Mouse (Mus musculus) embryonic facial prominence, embryonic 14.5 days (tissue): ENCODE results near the gene Gpr180. TPM values are rescaled to one million over a fixed set of nuclear protein-coding genes. Genes with fewer than 3 reads are reported as not detected.

Source experiments
- ATAC-seq: fragments of 200-750 bp; cut with Nextera tagmentation; 2 replicates; pipeline ENCODE4 v1.8.0; 2017; ENCODE audit warnings: low read depth, moderate number of reproducible peaks, moderate TSS enrichment
- DNase-seq: peaks from one replicate; pipeline ENCODE4 v3.0.0-alpha.2; 2015; ENCODE audit warnings: low spot score
- H3K27ac ChIP-seq: fragments of 300-500 bp; sonication (generic); replicated peaks from 2 replicates; pipeline ENCODE4 v1.5.1; 2014; ENCODE audit warnings: low read depth, mild to moderate bottlenecking, low read length, moderate library complexity
- H3K27me3 ChIP-seq: fragments of 300-500 bp; sonication (generic); replicated peaks from 2 replicates; pipeline ENCODE4 v1.6.1; 2014; ENCODE audit warnings: low read length; ENCODE audit not compliant: control insufficient read depth, insufficient read depth
- H3K36me3 ChIP-seq: fragments of 300-500 bp; sonication (generic); 2 replicates; pipeline ENCODE4 v1.6.1; 2014; ENCODE audit warnings: low read length, mixed read lengths; ENCODE audit not compliant: control insufficient read depth, insufficient read depth
- H3K4me1 ChIP-seq: fragments of 300-500 bp; sonication (generic); 2 replicates; pipeline ENCODE4 v1.6.1; 2014; ENCODE audit warnings: antibody characterized with exemption, low read length; ENCODE audit not compliant: control insufficient read depth, insufficient read depth
- H3K4me2 ChIP-seq: fragments of 300-500 bp; sonication (generic); 2 replicates; pipeline ENCODE4 v1.6.1; 2014; ENCODE audit warnings: low read depth, mild to moderate bottlenecking, low read length, moderate library complexity, mixed read lengths
- H3K4me3 ChIP-seq: fragments of 300-500 bp; sonication (generic); 2 replicates; pipeline ENCODE4 v1.5.1; 2014; ENCODE audit warnings: low read depth, mild to moderate bottlenecking, low read length
- H3K9ac ChIP-seq: fragments of 300-500 bp; sonication (generic); 2 replicates; pipeline ENCODE4 v1.6.1; 2014; ENCODE audit warnings: low read depth, mild to moderate bottlenecking, low read length, moderate library complexity, mixed read lengths
- H3K9me3 ChIP-seq: fragments of 300-500 bp; sonication (generic); 2 replicates; pipeline ENCODE4 v1.6.1; 2016; ENCODE audit warnings: low read length; ENCODE audit not compliant: control insufficient read depth
- WGBS: fragments of 180-500 bp; shearing (Covaris S2); extraction: QIAGEN DNeasy Blood & Tissue Kit; methylation state at CpG from one replicate; pipeline ENCODE4 v1.1.7; 2014; 5-methylcytosine and 5-hydroxymethylcytosine counted together
- polyA plus RNA-seq: library from polyadenylated mRNA; unstranded; fragments of >200 nt; fragmentation: Nextera tagmentation; extraction: Ambion mirVana; gene quantifications from 2 replicates; pipeline ENCODE4 v1.2.1, GENCODE M21; 2014

Gpr180 gene
- polyA plus RNA-seq, 1 experiment from 2014 or later = 91.1 TPM

DNA sequence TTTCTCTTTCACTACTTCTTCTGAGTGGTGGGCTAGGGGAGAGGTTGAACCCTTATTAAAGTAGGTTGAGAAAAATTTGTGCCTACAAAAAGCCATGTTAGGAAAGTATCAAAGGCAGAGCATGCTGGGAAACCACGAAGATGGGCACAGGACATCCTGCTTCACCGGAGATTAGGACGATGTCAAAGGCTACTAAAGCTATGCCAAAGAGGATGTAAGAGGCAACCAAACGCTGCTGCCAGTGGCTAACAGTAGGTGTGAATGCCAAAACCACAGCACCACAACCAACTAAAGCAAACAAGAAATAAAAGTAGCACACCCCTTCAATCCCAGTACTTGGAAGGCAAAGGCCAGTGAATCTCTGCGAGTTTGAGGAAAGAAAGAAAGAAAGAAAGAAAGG, 12.8 kb upstream of the Gpr180 start:
- Histone ChIP-seq H3K4me1 (no peaks in the 10 kb centered on the region), H3K36me3 (peaks cover 82% of the 10 kb centered on the region), H3K27ac (no peak overlapping the region), H3K4me3 (no peak overlapping the region), H3K9me3 (no peaks in the 10 kb centered on the region), H3K27me3 (no peaks in the 10 kb centered on the region), H3K9ac (no peak overlapping the region), H3K4me2 (no peak overlapping the region)
- ATAC-seq = no peak
- DNase-seq = no peak
- 85% methylated on average over 5 of the region's 5 CpGs for whole genome bisulfite sequencing

DNA sequence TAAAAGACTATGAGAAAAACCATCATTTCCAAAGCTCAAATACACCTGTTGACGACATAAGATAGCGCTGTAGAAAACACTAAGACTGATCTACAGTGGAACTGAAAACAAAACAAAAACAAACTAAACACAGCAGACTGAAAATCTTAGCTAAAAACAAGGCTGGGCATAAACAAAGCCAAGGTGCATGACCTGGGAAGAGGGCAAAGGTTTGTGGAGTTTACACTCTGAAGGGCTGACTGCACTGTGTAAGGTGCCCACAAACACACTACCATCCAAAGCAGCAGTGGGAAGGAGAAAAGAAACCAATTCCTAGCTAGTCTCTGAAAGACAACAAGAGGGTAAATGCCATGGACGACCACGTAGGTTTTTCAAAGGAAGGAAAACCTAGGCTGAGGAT, 12.2 kb upstream of the Gpr180 start:
- DNase-seq (no peak), ATAC-seq (no peak)
- WGBS = 91% methylated on average over 4 of the region's 4 CpGs
- H3K4me2 ChIP-seq = no peak overlapping the region
- H3K9me3 ChIP-seq = no peaks in the 10 kb centered on the region
- peaks cover 81% of the 10 kb centered on the region for H3K36me3 ChIP-seq
- H3K9ac ChIP-seq = no peak overlapping the region
- no peak overlapping the region for H3K27ac ChIP-seq
- H3K4me3 ChIP-seq = no peak overlapping the region
- no peaks in the 10 kb centered on the region for H3K4me1 ChIP-seq
- H3K27me3 ChIP-seq = no peaks in the 10 kb centered on the region

DNA sequence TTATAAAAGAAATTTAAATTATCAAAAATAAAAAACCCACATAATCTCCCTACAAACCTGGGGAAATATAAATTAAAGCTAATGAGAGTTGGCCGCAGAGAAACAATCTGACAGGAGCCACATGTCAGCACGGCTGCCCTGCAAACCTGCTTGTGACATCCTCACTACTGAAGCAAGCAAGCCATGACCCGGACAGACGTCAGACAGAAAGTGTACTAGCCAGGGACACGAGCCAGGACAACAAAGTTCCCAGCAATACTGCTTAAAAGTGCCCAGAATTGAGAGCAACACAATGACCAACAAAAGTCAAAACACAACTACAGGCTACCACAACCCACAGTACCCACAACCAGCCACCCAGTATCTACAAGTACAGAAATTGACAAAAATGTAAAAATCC, 10.7 kb upstream of the Gpr180 start:
- WGBS = 92% methylated on average over 5 of the region's 5 CpGs
- no peak overlapping the region for H3K4me3 ChIP-seq
- no peak for DNase-seq
- no peak overlapping the region for H3K4me2 ChIP-seq
- no peaks in the 10 kb centered on the region for H3K9me3 ChIP-seq
- no peak for ATAC-seq
- no peak overlapping the region for H3K27ac ChIP-seq
- peaks cover 70% of the 10 kb centered on the region for H3K36me3 ChIP-seq
- peaks cover 1% of the 10 kb centered on the region for H3K4me1 ChIP-seq
- H3K27me3 ChIP-seq = no peaks in the 10 kb centered on the region
- no peak overlapping the region for H3K9ac ChIP-seq

DNA sequence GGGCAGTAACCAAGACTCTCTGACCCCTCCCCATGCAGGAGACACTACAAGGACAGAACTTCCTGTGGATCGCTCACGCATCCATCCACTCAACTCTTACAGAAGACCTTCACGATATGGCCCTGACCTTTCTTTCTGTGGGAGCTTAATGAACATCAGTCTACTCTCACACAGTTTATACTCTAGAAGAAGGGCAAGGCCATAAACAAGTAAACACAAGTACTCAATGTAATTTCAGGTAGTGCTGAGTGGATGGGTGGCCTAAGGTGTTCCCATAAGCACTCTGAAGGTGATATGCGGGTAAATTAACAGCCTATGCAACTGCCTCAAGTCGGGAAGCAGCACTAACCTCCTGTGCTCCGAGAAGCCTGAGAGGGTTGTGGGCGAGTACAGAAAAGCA, 5.5 kb upstream of the Gpr180 start:
- ATAC-seq = no peak
- WGBS = 78% methylated on average over 7 of the region's 7 CpGs
- peak overlapping the region; percentile 83 for H3K9ac ChIP-seq

DNA sequence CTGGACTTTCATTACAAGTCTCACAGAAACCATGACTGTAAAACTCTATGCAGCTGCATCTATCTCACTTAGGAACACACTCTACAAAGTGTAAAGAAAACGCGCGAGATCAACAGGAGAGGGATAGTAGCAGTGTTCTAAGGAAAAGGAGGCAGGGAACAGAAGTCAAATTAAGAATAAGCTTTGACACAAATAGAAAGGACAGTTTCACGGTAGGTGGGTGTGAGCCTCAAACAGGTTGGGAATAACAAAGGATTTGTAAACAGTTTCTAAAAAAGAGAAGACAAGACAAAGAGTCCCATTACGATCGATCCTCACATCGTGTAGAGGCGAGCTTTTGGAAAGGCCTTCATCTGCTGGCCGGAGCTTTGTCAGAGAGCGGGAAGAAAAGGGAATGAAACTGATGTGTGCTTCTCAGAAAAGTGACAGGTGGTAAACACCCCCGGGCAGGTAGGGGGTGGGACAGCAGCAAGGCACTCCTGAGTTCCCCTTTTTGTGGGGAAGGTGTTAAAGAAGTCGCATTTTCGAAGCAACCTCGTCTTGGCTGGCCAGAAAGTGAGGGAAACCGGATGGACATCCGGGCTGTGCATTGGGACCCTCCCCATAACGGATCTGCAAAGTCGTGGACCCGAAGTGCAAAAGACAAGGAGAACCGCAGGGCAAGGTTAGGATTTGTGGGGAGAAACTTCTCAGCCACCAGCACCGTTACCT, 4.9 kb upstream of the Gpr180 start:
- H3K36me3 ChIP-seq = peaks cover 28% of the 10 kb centered on the region
- 0 out of 2 replicates have a peak overlapping the region, but pooled peaks have one; percentile 7 for H3K27ac ChIP-seq
- DNase-seq = no peak
- H3K27me3 ChIP-seq = no peaks in the 10 kb centered on the region
- ATAC-seq = peak; percentile 4; the same call in 1 of the 2 replicates
- peak overlapping the region; percentile 65 for H3K4me3 ChIP-seq
- 12% methylated on average over 21 of the region's 21 CpGs for WGBS
- H3K4me1 ChIP-seq = peaks cover 9% of the 10 kb centered on the region
- no peaks in the 10 kb centered on the region for H3K9me3 ChIP-seq
- H3K4me2 ChIP-seq = peak overlapping the region; percentile 84
- H3K9ac ChIP-seq = peak overlapping the region; percentile 83

More for the DNA sequence above, 5.5 kb upstream of the Gpr180 start:
- Histone ChIP-seq H3K9me3 (no peaks in the 10 kb centered on the region), H3K27me3 (no peaks in the 10 kb centered on the region), H3K4me3 (peak overlapping the region; percentile 65), H3K4me1 (peaks cover 9% of the 10 kb centered on the region), H3K4me2 (peak overlapping the region; percentile 84), H3K36me3 (peaks cover 35% of the 10 kb centered on the region), H3K27ac (no peak overlapping the region)
- DNase-seq = no peak

DNA sequence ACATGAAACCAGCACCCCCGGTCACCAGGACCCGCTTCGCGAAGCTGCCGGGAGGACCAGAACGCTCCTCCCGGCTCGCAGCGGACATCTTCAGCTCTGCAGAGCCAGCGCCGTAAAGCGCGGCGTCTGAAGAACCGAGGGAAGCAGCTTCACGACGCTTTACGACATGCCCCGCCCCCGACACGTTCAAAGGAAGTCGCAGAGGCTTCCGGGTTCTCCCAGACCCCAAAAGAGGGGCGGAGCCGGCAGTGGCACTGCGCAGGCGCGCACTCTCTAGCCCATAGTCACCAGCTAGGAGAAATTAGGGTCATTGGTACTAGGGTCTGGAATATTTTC, 4.3 kb upstream of the Gpr180 start, which contains the start of gene Tgds:
TSS of gene Tgds (minus strand) at position 114 of the 336 bp plus-strand sequence.
- Histone ChIP-seq H3K4me1 (peaks cover 9% of the 10 kb centered on the region), H3K4me3 (peak within 1 kb of the TSS; percentile 65), H3K36me3 (peaks cover 24% of the 10 kb centered on the region), H3K9me3 (no peaks in the 10 kb centered on the region), H3K4me2 (peak within 1 kb of the TSS; percentile 84), H3K27me3 (no peaks in the 10 kb centered on the region), H3K9ac (peak within 1 kb of the TSS; percentile 83), H3K27ac (0 out of 2 replicates have a peak within 1 kb of the TSS, but pooled peaks have one; percentile 7)
- DNase-seq (peak; percentile 100), ATAC-seq (peak; percentile 72)
- 0% methylated on average over 28 of the region's 28 CpGs for WGBS

DNA sequence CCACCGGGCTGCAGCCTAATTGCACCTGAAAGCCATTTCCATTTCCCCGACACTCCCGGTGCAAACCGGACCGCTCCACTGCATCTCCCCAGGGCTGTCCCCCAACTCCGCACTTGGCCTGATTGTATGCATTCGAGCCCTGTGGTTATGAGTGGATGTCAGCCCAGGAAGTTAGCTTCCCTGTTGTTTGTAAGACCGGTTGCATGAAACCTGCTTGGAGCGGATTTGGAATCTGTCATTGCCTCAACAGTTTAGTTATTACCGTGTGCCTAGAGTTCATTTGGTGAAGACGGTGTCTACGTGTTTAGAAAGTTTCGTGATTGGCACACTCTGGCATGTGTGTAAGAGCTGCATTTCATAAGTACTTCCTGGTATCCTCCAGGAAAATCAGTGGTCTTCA, 529 bp downstream of the Gpr180 start:
- H3K4me1 ChIP-seq = peaks cover 3% of the 10 kb centered on the region; the same call in 1 of the 2 replicates
- peak overlapping the region; percentile 80 for H3K4me2 ChIP-seq
- peak overlapping the region; percentile 91 for H3K9ac ChIP-seq
- no peaks in the 10 kb centered on the region for H3K9me3 ChIP-seq
- H3K27me3 ChIP-seq = no peaks in the 10 kb centered on the region
- DNase-seq (peak; percentile 55), ATAC-seq (peak; percentile 13)
- WGBS = 1% methylated on average over 13 of the region's 13 CpGs
- peak overlapping the region; percentile 69 for H3K27ac ChIP-seq
- peak overlapping the region; percentile 92 for H3K4me3 ChIP-seq
- peaks cover 28% of the 10 kb centered on the region for H3K36me3 ChIP-seq

DNA sequence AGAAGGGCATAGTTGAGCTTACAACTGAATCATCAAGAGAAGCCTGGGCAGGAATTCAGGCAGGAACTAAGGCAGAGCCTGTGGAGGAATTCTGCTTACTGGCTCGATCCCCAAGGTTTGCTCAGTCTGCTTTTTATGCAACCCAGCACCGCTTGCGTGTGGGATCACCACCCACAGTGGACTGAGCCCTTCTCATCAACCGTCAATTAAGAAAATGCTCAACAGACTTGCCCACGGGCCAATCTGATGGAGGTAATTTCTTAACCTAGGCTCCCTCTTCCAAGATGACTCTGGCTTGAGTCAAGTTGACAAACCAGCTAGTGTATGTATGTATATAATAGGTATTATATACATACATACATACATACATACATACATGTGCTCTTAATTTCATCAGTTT, 5.3 kb downstream of the Gpr180 start:
- 93% methylated on average over 5 of the region's 5 CpGs for WGBS
- H3K27me3 ChIP-seq = no peaks in the 10 kb centered on the region
- no peaks in the 10 kb centered on the region for H3K9me3 ChIP-seq
- H3K4me1 ChIP-seq = no peaks in the 10 kb centered on the region
- no peak overlapping the region for H3K9ac ChIP-seq
- H3K36me3 ChIP-seq = peaks cover 38% of the 10 kb centered on the region
- no peak overlapping the region for H3K27ac ChIP-seq
- DNase-seq (no peak), ATAC-seq (no peak)
- no peak overlapping the region for H3K4me2 ChIP-seq
- no peak overlapping the region for H3K4me3 ChIP-seq

DNA sequence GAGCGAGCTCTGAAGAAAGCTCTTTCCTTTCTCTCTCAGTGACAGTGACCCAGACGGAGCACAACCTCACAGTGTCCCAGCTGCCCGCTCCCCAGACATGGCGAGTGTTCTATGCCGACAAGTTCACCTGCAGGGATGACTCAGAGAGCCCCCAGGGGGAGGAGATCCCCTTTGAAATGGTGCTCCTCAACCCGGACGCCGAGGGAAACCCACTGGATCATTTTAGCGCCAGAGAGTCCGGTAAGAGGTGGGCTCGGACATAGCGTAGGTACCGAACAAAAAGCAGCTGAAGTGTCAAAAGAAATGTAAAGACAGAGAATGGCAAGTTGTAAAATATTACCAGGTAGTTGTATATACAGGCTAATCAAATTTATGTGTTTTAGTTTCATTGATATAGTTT, 11.1 kb downstream of the Gpr180 start:
- Histone ChIP-seq H3K27me3 (no peaks in the 10 kb centered on the region), H3K36me3 (peaks cover 23% of the 10 kb centered on the region), H3K27ac (no peak overlapping the region), H3K9me3 (no peaks in the 10 kb centered on the region), H3K4me3 (no peak overlapping the region), H3K4me1 (no peaks in the 10 kb centered on the region), H3K4me2 (no peak overlapping the region), H3K9ac (no peak overlapping the region)
- ATAC-seq (no peak), DNase-seq (no peak)
- WGBS = 95% methylated on average over 13 of the region's 13 CpGs
